In the genomic region with DNA sequence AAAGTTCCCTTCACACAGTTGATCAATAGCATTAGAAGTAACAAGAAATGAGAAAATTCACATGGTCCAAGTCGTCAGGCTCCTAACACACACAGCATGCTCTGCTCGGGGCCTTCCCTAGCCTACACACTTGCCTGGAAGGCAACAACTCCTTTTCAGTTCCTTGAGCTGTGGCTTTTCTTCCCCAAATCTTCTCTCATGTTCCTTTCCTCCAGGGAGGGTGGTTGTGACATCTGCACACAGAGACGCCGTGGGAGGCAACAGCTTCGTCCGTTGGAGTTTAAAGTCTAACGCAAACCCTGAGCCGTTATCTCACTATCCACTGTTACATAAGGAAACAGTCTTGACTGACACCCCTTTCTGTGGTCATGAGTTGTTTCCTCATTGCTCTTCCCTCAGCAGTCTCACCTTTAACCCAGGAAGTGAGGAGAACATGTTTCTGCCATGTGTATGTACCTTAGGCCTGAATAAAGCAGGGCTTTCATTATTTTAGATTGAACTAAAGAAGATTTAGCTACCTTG, we compare ENCODE assay signal across 9 mouse cellular contexts.
DNase-seq lines count a peak whose midpoint lies in the region; ATAC-seq and TF ChIP-seq lines count a peak whose summit lies in the region.
"Had no signal": no experiment of that assay in that cellular context is flagged by ENCODE, and none has a peak within 500 bp of the region (broad histone marks: within the 10 kb centered on the region; RNA-seq: fewer than 3 reads in every experiment).

No protein-coding gene starts in this region.

- DNase-seq in lung, postnatal 0 days (ENCODE audit: low spot score) = peak; percentile 42
- no peak for DNase-seq in lung, adult 2 months
- DNase-seq in induced T-regulatory cell, adult 2 months (ENCODE audit: low read depth) = peak; percentile 85
- DNase-seq in thymus, postnatal 36 days = peak; percentile 56 to 58
- DNase-seq in ovary, postnatal 14 days (ENCODE audit: low spot score) = no peak
- no peak for DNase-seq in embryo, embryonic 9.5 days (ENCODE audit: extremely low spot score)

- no peak overlapping the region for H3K4me2 ChIP-seq in lung, postnatal 0 days (replicated peaks; ENCODE audit: low read depth, low read length)
- H3K4me2 ChIP-seq in neural tube, embryonic 15.5 days = no peak overlapping the region
- H3K4me2 ChIP-seq: limb, embryonic 13.5 days had no signal

- no peaks in the 10 kb centered on the region for H3K9me3 ChIP-seq in lung, postnatal 0 days (ENCODE audit: low read length)
- H3K9me3 ChIP-seq in neural tube, embryonic 15.5 days (replicated peaks) = no peaks in the 10 kb centered on the region
- H3K9me3 ChIP-seq: limb, embryonic 13.5 days had no signal

- H3K36me3 ChIP-seq in lung, postnatal 0 days (ENCODE audit: insufficient read depth, low read length) = no peaks in the 10 kb centered on the region
- H3K36me3 ChIP-seq in neural tube, embryonic 15.5 days = no peaks in the 10 kb centered on the region
- H3K36me3 ChIP-seq: limb, embryonic 13.5 days had no signal

- no peaks in the 10 kb centered on the region for H3K4me1 ChIP-seq in lung, postnatal 0 days (ENCODE audit: insufficient read depth, low read depth, low read length)
- H3K4me1 ChIP-seq in lung, adult 2 months (ENCODE audit: control insufficient read depth, insufficient read depth, low read length) = peaks cover 9% of the 10 kb centered on the region
- no peaks in the 10 kb centered on the region for H3K4me1 ChIP-seq in neural tube, embryonic 15.5 days
- H3K4me1 ChIP-seq: limb, embryonic 13.5 days had no signal

- H3K9ac ChIP-seq in lung, postnatal 0 days (replicated peaks; ENCODE audit: low read depth) = no peak overlapping the region
- H3K9ac ChIP-seq in neural tube, embryonic 15.5 days (replicated peaks) = no peak overlapping the region
- H3K9ac ChIP-seq: limb, embryonic 13.5 days had no signal

- WGBS in lung, postnatal 0 days = 82% methylated on average over 8 of the region's 8 CpGs
- 73% methylated on average over 8 of the region's 8 CpGs for WGBS in lung, adult 2 months
- WGBS in neural tube, embryonic 15.5 days = 85% methylated on average over 8 of the region's 8 CpGs

- H3K27me3 ChIP-seq in lung, postnatal 0 days (replicated peaks; ENCODE audit: insufficient read depth, low read length) = no peaks in the 10 kb centered on the region
- no peaks in the 10 kb centered on the region for H3K27me3 ChIP-seq in neural tube, embryonic 15.5 days (replicated peaks)
- H3K27me3 ChIP-seq: limb, embryonic 13.5 days had no signal

- no peak overlapping the region for H3K4me3 ChIP-seq in lung, postnatal 0 days (ENCODE audit: low read depth, low read length)
- H3K4me3 ChIP-seq in lung, adult 2 months (replicated peaks; ENCODE audit: extremely low read depth, low read depth, low read length) = no peak overlapping the region
- H3K4me3 ChIP-seq in neural tube, embryonic 15.5 days (replicated peaks) = no peak overlapping the region
- H3K4me3 ChIP-seq: limb, embryonic 13.5 days had no signal

- TF ChIP-seq CTCF in lung, postnatal 0 days (IDR thresholded peaks at IDR 0.05) = no peak
- TF ChIP-seq CTCF in lung, adult 2 months (IDR thresholded peaks at IDR 0.05; ENCODE audit: insufficient read depth, low read length) = no peak

- ATAC-seq in lung, postnatal 0 days = no peak
- ATAC-seq in megakaryocyte progenitor cell, adult 5-6 weeks (replicated peaks; ENCODE audit: poor library complexity) = peak; percentile 75
- no peak for ATAC-seq in neural tube, embryonic 15.5 days (ENCODE audit: low FRiP score)

- no peak overlapping the region for H3K27ac ChIP-seq in lung, postnatal 0 days (ENCODE audit: low read length)
- no peak overlapping the region for H3K27ac ChIP-seq in neural tube, embryonic 15.5 days (replicated peaks)
- H3K27ac ChIP-seq: limb, embryonic 13.5 days had no signal

- no peak for TF ChIP-seq EP300 in lung, postnatal 0 days (IDR thresholded peaks at IDR 0.05)

- no peak for TF ChIP-seq POLR2A in lung, adult 2 months (IDR thresholded peaks at IDR 0.05; ENCODE audit: borderline replicate concordance, extremely low read depth, low read depth, low read length)

Comparison
In these comparisons a context has a peak if more than half of its experiments do, and no peak if none do; other contexts are left out.
1. DNase-seq: peak in lung, postnatal 0 days (single experiment), induced T-regulatory cell, adult 2 months (single experiment) and thymus, postnatal 36 days (2 of 2); none in lung, adult 2 months (single experiment), ovary, postnatal 14 days (single experiment) and embryo, embryonic 9.5 days (single experiment).